Mouse (Mus musculus): ENCODE results near the gene Six6.

GRCm38 (mm10) chr12:72979236-72979635, 39.5 kb downstream of the Six6 start:
- TF ChIP-seq CTCF (IDR thresholded peaks at IDR 0.05; ENCODE audit: borderline replicate concordance, control insufficient read depth, extremely low read depth, insufficient read depth, low read length, poor library complexity) (no peak), POLR2A (IDR thresholded peaks at IDR 0.05; ENCODE audit: control insufficient read depth, extremely low read depth, insufficient read depth, low read length, poor library complexity) (no peak)
